Mouse (Mus musculus) forebrain, embryonic 14.5 days (tissue): ENCODE measurements at regions not wholly inside any gene's neighbourhood (a gene's known extent, or its start where the extent isn't known, plus 50 kb on each side); places are given as distances from the start of the nearest gene placed in this dataset.

ENCODE experiments used
- ATAC-seq: fragments of 200-750 bp; cut with Nextera tagmentation; 2 replicates; pipeline ENCODE4 v1.8.0; 2017; ENCODE audit warnings: mild to moderate bottlenecking, moderate library complexity
- DNase-seq: peaks from one replicate; pipeline ENCODE4 v3.0.0-alpha.2; 2015; ENCODE audit warnings: low spot score
- H3K27ac ChIP-seq: fragments of 300-500 bp; sonication (generic); 2 replicates; pipeline ENCODE4 v1.5.1; 2014; ENCODE audit warnings: low read depth, mild to moderate bottlenecking, control low read depth, low read length, moderate library complexity
- H3K27me3 ChIP-seq: fragments of 300-500 bp; sonication (generic); replicated peaks from 2 replicates; pipeline ENCODE4 v1.6.1; 2014; ENCODE audit warnings: low read length, control low read depth, mixed read lengths; ENCODE audit not compliant: control insufficient read depth, insufficient read depth
- H3K36me3 ChIP-seq: fragments of 300-500 bp; sonication (generic); 2 replicates; pipeline ENCODE4 v1.6.1; 2014; ENCODE audit warnings: low read length, control low read depth; ENCODE audit not compliant: control insufficient read depth, insufficient read depth
- H3K4me1 ChIP-seq: fragments of 300-500 bp; sonication (generic); 2 replicates; pipeline ENCODE4 v1.6.1; 2014; ENCODE audit warnings: antibody characterized with exemption, low read length, control low read depth; ENCODE audit not compliant: control insufficient read depth, insufficient read depth
- H3K4me2 ChIP-seq: fragments of 300-500 bp; sonication (generic); 2 replicates; pipeline ENCODE4 v1.6.1; 2014; ENCODE audit warnings: mild to moderate bottlenecking, control low read depth, low read length
- H3K4me3 ChIP-seq: fragments of 300-500 bp; sonication (generic); 2 replicates; pipeline ENCODE4 v1.5.1; 2014; ENCODE audit warnings: low read depth, low read length, control low read depth
- H3K9ac ChIP-seq: fragments of 300-500 bp; sonication (generic); 2 replicates; pipeline ENCODE4 v1.6.1; 2014; ENCODE audit warnings: mild to moderate bottlenecking, low read length, control low read depth, moderate library complexity
- H3K9me3 ChIP-seq: fragments of 300-500 bp; sonication (generic); replicated peaks from 2 replicates; pipeline ENCODE4 v1.6.1; 2016; ENCODE audit warnings: low read length, control low read depth, mixed read lengths; ENCODE audit not compliant: control insufficient read depth
- WGBS: fragments of 180-500 bp; shearing (Covaris S2); extraction: QIAGEN DNeasy Blood & Tissue Kit; methylation state at CpG from one replicate; pipeline ENCODE4 v1.1.7; 2014; 5-methylcytosine and 5-hydroxymethylcytosine counted together

DNA sequence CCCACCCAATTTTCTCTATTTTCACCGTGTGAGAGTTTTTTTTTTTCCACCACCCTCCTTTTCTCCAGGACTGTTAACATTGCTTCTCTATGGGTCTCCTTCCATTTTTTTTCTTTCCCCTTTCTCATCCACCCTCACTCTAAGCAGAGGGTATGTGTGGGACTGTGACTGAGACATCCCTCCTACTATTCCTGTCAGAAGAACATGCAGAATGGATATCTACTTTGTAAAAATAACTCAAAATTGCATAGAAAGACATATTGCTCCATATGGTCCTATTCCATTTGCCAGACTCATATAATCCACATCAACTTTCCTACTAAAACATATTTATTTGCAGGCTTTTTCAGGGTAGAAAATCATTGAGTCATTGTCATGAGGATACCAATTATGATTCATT, 135.3 kb upstream of the Pabpc4l start:
- no peak overlapping the region for H3K4me3 ChIP-seq
- DNase-seq (no peak), ATAC-seq (no peak)
- no peaks in the 10 kb centered on the region for H3K9me3 ChIP-seq
- H3K4me1 ChIP-seq, result no peaks in the 10 kb centered on the region
- 78% methylated on average over 1 of the region's 1 CpGs for WGBS
- H3K27ac ChIP-seq, result no peak overlapping the region
- no peaks in the 10 kb centered on the region for H3K36me3 ChIP-seq
- no peaks in the 10 kb centered on the region for H3K27me3 ChIP-seq
- H3K9ac ChIP-seq, result no peak overlapping the region
- no peak overlapping the region for H3K4me2 ChIP-seq

DNA sequence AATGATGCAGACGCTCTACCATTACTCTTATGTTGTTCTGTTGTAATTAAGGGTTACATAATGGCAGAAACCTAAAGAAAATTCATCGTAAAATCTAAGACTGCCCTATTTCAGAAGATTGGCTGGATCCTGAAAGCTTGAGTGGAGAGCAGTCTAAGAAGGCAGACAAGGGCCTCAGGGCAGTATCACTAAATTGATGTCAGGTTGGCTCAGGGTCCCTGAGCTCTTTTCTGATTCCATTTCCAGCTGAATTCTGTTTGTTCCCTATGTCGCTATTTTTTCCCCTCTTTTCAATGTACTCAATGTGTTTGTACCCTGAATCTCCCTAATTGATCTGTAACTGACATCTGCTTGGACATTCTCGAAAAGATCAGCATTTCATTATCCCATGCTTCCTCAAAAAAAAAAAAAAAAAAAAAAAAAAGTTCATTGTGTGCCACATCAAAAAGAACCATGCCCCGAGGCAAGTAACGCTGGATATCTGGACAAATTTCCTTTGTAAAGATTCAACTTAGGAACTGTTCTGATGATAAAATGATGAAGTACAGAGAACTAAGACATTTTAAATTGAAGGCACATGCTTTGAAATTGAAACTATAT, 118.7 kb upstream of the Pabpc4l start:
- H3K36me3 ChIP-seq, result no peaks in the 10 kb centered on the region
- H3K9ac ChIP-seq, result no peak overlapping the region
- H3K9me3 ChIP-seq, result no peaks in the 10 kb centered on the region
- no peaks in the 10 kb centered on the region for H3K27me3 ChIP-seq
- H3K4me1 ChIP-seq, result no peaks in the 10 kb centered on the region
- peak; percentile 56 for DNase-seq
- no peak overlapping the region for H3K4me3 ChIP-seq
- no peak overlapping the region for H3K27ac ChIP-seq
- ATAC-seq, result peak; percentile 57; the same call in 1 of the 2 replicates
- 15% methylated on average over 6 of the region's 6 CpGs for WGBS
- H3K4me2 ChIP-seq, result no peak overlapping the region

DNA sequence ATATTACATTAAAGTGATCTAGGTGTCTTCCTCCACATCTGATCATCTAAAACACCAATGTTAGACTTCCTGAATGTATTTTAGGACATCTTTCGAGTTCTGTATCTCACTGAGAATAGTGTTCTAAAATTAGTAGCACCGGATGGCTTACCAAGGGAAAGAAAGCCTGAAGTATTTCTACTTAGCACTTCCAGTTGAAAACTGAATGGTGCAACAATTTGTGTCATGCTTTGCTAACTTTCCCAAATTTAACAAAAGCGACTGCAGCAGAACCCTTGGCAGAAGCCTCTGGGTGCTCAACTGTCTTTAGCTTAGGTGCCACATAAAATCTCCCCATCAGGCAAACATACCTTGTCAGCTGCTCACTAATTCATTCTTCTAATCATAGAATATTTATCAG, 105.6 kb upstream of the Pabpc4l start:
- Histone ChIP-seq H3K9me3 (no peaks in the 10 kb centered on the region), H3K27ac (no peak overlapping the region), H3K4me3 (no peak overlapping the region), H3K36me3 (no peaks in the 10 kb centered on the region), H3K27me3 (no peaks in the 10 kb centered on the region), H3K4me2 (no peak overlapping the region), H3K4me1 (no peaks in the 10 kb centered on the region), H3K9ac (no peak overlapping the region)
- 94% methylated on average over 3 of the region's 3 CpGs for WGBS
- DNase-seq, result no peak
- ATAC-seq, result no peak

DNA sequence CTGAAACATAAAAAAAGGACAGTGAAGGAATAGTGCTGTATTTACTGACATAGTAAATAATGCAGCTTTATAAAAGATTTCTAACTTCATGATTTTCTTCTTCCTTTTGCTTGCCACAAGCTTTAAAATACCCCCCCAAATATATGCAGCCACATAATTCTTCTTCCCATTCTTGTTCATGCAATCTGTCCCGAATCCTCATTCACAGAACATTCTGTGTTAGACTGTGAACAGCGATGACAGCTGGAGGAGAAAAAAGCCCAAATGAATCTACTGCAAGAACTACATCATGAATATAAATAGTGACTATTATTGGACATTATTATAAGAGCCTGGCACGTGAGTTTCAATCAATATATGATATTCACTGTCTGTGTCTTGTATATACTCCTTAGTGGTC, 90.6 kb upstream of the Pabpc4l start:
- H3K4me3 ChIP-seq, result no peak overlapping the region
- no peak overlapping the region for H3K9ac ChIP-seq
- no peak overlapping the region for H3K4me2 ChIP-seq
- H3K27me3 ChIP-seq, result no peaks in the 10 kb centered on the region
- WGBS, result 82% methylated on average over 3 of the region's 3 CpGs
- H3K36me3 ChIP-seq, result no peaks in the 10 kb centered on the region
- no peak for ATAC-seq
- no peaks in the 10 kb centered on the region for H3K4me1 ChIP-seq
- H3K9me3 ChIP-seq, result no peaks in the 10 kb centered on the region
- no peak for DNase-seq
- H3K27ac ChIP-seq, result no peak overlapping the region

DNA sequence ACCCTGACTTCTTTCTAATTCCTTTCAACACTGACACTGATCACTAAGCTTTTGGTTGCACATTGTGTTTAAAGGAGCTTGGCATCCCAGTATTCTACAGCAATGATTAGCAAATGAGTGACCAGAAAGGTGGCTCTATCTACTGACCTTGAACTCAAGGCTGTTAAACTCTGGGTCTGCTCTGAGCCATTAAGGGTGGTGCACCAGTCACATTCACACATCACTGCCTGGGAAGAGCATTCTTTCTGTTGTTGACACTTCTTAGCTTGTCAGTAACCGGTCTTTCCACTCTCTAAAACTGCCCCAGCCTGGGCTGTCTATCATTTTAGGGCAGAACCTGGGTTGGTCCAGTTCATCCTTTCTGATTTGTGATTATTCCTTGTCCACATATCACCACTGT, 63.1 kb upstream of the Pabpc4l start:
- DNase-seq, result no peak
- Histone ChIP-seq H3K4me3 (no peak overlapping the region), H3K36me3 (no peaks in the 10 kb centered on the region), H3K9me3 (no peaks in the 10 kb centered on the region), H3K27me3 (no peaks in the 10 kb centered on the region), H3K9ac (no peak overlapping the region), H3K27ac (no peak overlapping the region), H3K4me2 (no peak overlapping the region), H3K4me1 (no peaks in the 10 kb centered on the region)
- 85% methylated on average over 1 of the region's 1 CpGs for WGBS
- no peak for ATAC-seq

DNA sequence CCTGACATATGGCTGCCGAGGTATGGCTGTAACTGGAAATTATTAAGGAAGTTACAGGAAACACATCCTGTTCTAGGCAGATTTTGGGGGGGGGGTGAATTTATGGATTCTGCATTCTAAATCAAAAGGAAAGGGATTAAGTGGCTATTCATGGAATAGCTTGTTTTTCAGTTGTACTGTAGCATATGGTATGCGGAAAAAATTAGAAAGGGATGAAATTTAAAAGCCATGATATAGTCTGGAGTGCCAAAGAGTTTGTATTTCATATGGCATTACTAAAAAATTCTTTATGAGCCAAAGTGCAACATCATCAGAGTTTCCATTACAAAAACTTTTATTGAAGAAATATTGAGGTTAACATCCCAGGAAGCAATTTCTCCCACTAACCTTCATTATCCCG, 55.7 kb upstream of the Pabpc4l start:
- no peak for ATAC-seq
- H3K9me3 ChIP-seq, result no peaks in the 10 kb centered on the region
- no peak overlapping the region for H3K27ac ChIP-seq
- no peak overlapping the region for H3K4me3 ChIP-seq
- no peaks in the 10 kb centered on the region for H3K27me3 ChIP-seq
- H3K4me2 ChIP-seq, result no peak overlapping the region
- no peaks in the 10 kb centered on the region for H3K4me1 ChIP-seq
- H3K36me3 ChIP-seq, result no peaks in the 10 kb centered on the region
- no peak for DNase-seq
- 89% methylated on average over 3 of the region's 3 CpGs for WGBS
- no peak overlapping the region for H3K9ac ChIP-seq
